Mouse (Mus musculus): ENCODE results near the gene Tmem196.

DNA sequence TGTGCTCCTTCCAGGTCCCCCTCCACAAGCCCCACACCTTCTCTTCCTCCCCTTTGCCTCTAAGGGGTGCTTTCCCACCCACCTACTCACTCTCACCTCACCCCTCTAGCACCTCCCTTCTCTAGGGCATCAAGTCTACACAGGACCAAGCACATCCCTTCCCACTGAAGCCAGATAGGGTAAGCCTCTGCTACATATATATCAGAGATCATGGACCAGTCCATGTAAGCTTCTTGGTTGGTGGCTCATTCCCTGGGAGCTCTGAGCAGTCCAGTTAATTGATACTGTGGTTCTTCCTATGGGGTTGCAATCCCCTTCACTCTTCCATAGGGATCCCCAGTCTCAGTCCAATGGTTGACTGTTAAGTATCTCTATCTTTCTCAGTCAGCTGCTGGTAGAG, 24.4 kb downstream of the Tmem196 start:
- no peak for TF ChIP-seq POLR2A (IDR thresholded peaks at IDR 0.05; ENCODE audit: borderline replicate concordance, low read depth, low read length)
- no peak for TF ChIP-seq CTCF (IDR thresholded peaks at IDR 0.05; ENCODE audit: low read depth, low read length)
